Mouse (Mus musculus): ENCODE results near the gene B430306N03Rik. TPM values are rescaled to one million over a fixed set of nuclear protein-coding genes. Genes with fewer than 3 reads are reported as not detected.

The B430306N03Rik gene
- 99.2 and 102 TPM in 2 replicates for total RNA-seq (2017)

- ATAC-seq (ENCODE audit: extremely low read depth, insufficient number of reproducible peaks, low FRiP score, poor library complexity, severe bottlenecking): peak; percentile 66
Observed at GRCm38 (mm10) chr17:48315905-48316579, at the start of gene B430306N03Rik. Gene B430306N03Rik, plus strand, starts transcription at chr17:48316141.

- ATAC-seq (ENCODE audit: extremely low read depth, insufficient number of reproducible peaks, low FRiP score, poor library complexity, severe bottlenecking): no peak
Observed at GRCm38 (mm10) chr17:48266610-48267304, 49.2 kb upstream of the B430306N03Rik start.

- no peak for ATAC-seq (ENCODE audit: extremely low read depth, insufficient number of reproducible peaks, low FRiP score, poor library complexity, severe bottlenecking)
Observed at GRCm38 (mm10) chr17:48267591-48267990, 48.4 kb upstream of the B430306N03Rik start.

- ATAC-seq (ENCODE audit: extremely low read depth, insufficient number of reproducible peaks, low FRiP score, poor library complexity, severe bottlenecking): no peak
Observed at GRCm38 (mm10) chr17:48268276-48268675, 47.7 kb upstream of the B430306N03Rik start.

GRCm38 (mm10) chr17:48269833-48270232, 46.1 kb upstream of the B430306N03Rik start:
- ATAC-seq (ENCODE audit: extremely low read depth, insufficient number of reproducible peaks, low FRiP score, poor library complexity, severe bottlenecking): no peak

- no peak for ATAC-seq (ENCODE audit: extremely low read depth, insufficient number of reproducible peaks, low FRiP score, poor library complexity, severe bottlenecking)
Observed at GRCm38 (mm10) chr17:48272158-48272557, 43.8 kb upstream of the B430306N03Rik start.

- ATAC-seq (ENCODE audit: extremely low read depth, insufficient number of reproducible peaks, low FRiP score, poor library complexity, severe bottlenecking): no peak
Observed at GRCm38 (mm10) chr17:48272598-48272997, 43.3 kb upstream of the B430306N03Rik start.

GRCm38 (mm10) chr17:48274098-48274497, 41.8 kb upstream of the B430306N03Rik start:
- ATAC-seq (ENCODE audit: extremely low read depth, insufficient number of reproducible peaks, low FRiP score, poor library complexity, severe bottlenecking): no peak

GRCm38 (mm10) chr17:48274885-48275284, 41.1 kb upstream of the B430306N03Rik start:
- peak; percentile 83 for ATAC-seq (ENCODE audit: extremely low read depth, insufficient number of reproducible peaks, low FRiP score, poor library complexity, severe bottlenecking)

GRCm38 (mm10) chr17:48275736-48276135, 40.2 kb upstream of the B430306N03Rik start:
- no peak for ATAC-seq (ENCODE audit: extremely low read depth, insufficient number of reproducible peaks, low FRiP score, poor library complexity, severe bottlenecking)

- 0 out of 2 replicates have a peak, but pooled peaks have one; percentile 32 for ATAC-seq (ENCODE audit: extremely low read depth, insufficient number of reproducible peaks, low FRiP score, poor library complexity, severe bottlenecking)
Observed at GRCm38 (mm10) chr17:48278381-48278780, 37.6 kb upstream of the B430306N03Rik start.

GRCm38 (mm10) chr17:48279002-48279401, 36.9 kb upstream of the B430306N03Rik start:
- ATAC-seq (ENCODE audit: extremely low read depth, insufficient number of reproducible peaks, low FRiP score, poor library complexity, severe bottlenecking): no peak

- no peak for ATAC-seq (ENCODE audit: extremely low read depth, insufficient number of reproducible peaks, low FRiP score, poor library complexity, severe bottlenecking)
Observed at GRCm38 (mm10) chr17:48280943-48281738, 34.8 kb upstream of the B430306N03Rik start.

GRCm38 (mm10) chr17:48281739-48282085, 34.2 kb upstream of the B430306N03Rik start:
- no peak for ATAC-seq (ENCODE audit: extremely low read depth, insufficient number of reproducible peaks, low FRiP score, poor library complexity, severe bottlenecking)

GRCm38 (mm10) chr17:48286765-48287164, 29.2 kb upstream of the B430306N03Rik start:
- 0 out of 2 replicates have a peak, but pooled peaks have one; percentile 48 for ATAC-seq (ENCODE audit: extremely low read depth, insufficient number of reproducible peaks, low FRiP score, poor library complexity, severe bottlenecking)

GRCm38 (mm10) chr17:48287276-48287675, 28.7 kb upstream of the B430306N03Rik start:
- no peak for ATAC-seq (ENCODE audit: extremely low read depth, insufficient number of reproducible peaks, low FRiP score, poor library complexity, severe bottlenecking)

GRCm38 (mm10) chr17:48293500-48294194, 22.3 kb upstream of the B430306N03Rik start:
- peak; percentile 90 for ATAC-seq (ENCODE audit: extremely low read depth, insufficient number of reproducible peaks, low FRiP score, poor library complexity, severe bottlenecking)

GRCm38 (mm10) chr17:48299203-48299602, 16.7 kb upstream of the B430306N03Rik start, which contains the start of gene Treml2:
Gene Treml2, plus strand, starts transcription at chr17:48299498.
- peak; percentile 26; the same call in 1 of the 2 replicates for ATAC-seq (ENCODE audit: extremely low read depth, insufficient number of reproducible peaks, low FRiP score, poor library complexity, severe bottlenecking)

GRCm38 (mm10) chr17:48299756-48300155, 16.2 kb upstream of the B430306N03Rik start:
- ATAC-seq (ENCODE audit: extremely low read depth, insufficient number of reproducible peaks, low FRiP score, poor library complexity, severe bottlenecking): peak; percentile 17

Measured in neutrophil, adult 5-6 weeks (primary cell).